Comparison of ENCODE assay signal across 8 mouse cellular contexts in the genomic region with DNA sequence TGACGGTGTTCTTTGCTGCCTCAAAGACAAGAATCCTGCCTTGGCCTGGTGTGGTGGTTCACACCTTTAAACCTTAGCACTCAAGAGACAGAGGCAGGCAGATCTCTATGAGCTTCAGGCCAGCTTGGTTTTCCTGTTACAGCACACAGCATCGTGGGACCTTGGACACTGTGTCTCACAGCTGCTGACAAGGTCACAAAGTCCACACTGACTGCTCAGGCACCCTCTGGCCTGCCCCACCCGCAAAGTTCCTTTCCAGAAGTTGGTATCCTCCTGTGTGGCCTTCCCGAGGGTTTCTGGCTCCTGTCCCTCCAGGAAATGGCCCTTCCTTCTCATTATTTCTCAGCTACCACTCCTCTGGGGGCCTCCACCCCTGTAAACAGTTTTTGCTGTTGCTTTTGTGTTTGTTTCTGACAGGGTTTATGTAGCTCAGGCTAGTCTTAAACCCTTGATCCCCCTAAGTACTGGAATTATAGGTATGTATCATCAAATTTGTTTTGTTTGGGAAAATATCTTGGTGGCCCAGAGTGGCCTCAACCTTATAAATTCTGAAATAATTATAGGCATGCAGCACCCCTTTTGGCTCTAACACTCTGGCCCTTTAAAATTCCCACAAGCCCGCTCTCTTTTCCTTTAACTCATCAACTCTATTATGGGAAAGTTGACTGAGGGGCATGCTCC. TPM values are rescaled to one million over a fixed set of nuclear protein-coding genes. Genes with fewer than 3 reads are reported as not detected.
DNase-seq lines count a peak whose midpoint lies in the region; ATAC-seq and TF ChIP-seq lines count a peak whose summit lies in the region.

A gene (plus strand): TSS at position 631 of the 681 bp plus-strand sequence.

- H3K27ac ChIP-seq in cerebellum, adult 2 months (ENCODE audit: insufficient read depth, low read length) = no peak within 1 kb of the TSS
- H3K27ac ChIP-seq in forebrain, embryonic 14.5 days (ENCODE audit: low read depth, low read length) = no peak within 1 kb of the TSS
- no peak within 1 kb of the TSS for H3K27ac ChIP-seq in hindbrain, embryonic 11.5 days (ENCODE audit: low read depth, low read length)
- H3K27ac ChIP-seq in liver, embryonic 11.5 days (ENCODE audit: low read depth, low read length) = no peak within 1 kb of the TSS
- H3K27ac ChIP-seq in stomach, embryonic 15.5 days = no peak within 1 kb of the TSS

- no peak for DNase-seq in cerebellum, adult 2 months
- DNase-seq in cerebellum, adult 8-10 months = no peak
- no peak for DNase-seq in forebrain, embryonic 14.5 days (ENCODE audit: low spot score)
- no peak for DNase-seq in hindbrain, embryonic 11.5 days (ENCODE audit: low spot score)
- no peak for DNase-seq in liver, embryonic 11.5 days (ENCODE audit: low spot score)
- DNase-seq in right cerebral cortex, postnatal 25 days = no peak

- H3K9me3 ChIP-seq in forebrain, embryonic 14.5 days (replicated peaks; ENCODE audit: control insufficient read depth, low read length) = no peaks in the 10 kb centered on the region
- H3K9me3 ChIP-seq in hindbrain, embryonic 11.5 days (ENCODE audit: control insufficient read depth, low read length) = no peaks in the 10 kb centered on the region
- no peaks in the 10 kb centered on the region for H3K9me3 ChIP-seq in liver, embryonic 11.5 days (ENCODE audit: control insufficient read depth, low read length)
- no peaks in the 10 kb centered on the region for H3K9me3 ChIP-seq in stomach, embryonic 15.5 days

- TF ChIP-seq POLR2A in cerebellum, adult 2 months (IDR thresholded peaks at IDR 0.05; ENCODE audit: borderline replicate concordance, insufficient read depth, low read length) = no peak

- no peak within 1 kb of the TSS for H3K4me2 ChIP-seq in forebrain, embryonic 14.5 days (ENCODE audit: low read length)
- no peak within 1 kb of the TSS for H3K4me2 ChIP-seq in hindbrain, embryonic 11.5 days (replicated peaks; ENCODE audit: low read depth, low read length)
- H3K4me2 ChIP-seq in liver, embryonic 11.5 days = no peak within 1 kb of the TSS
- H3K4me2 ChIP-seq in stomach, embryonic 15.5 days = no peak within 1 kb of the TSS

- no peak for ATAC-seq in activated CD4-positive, CD25-positive, alpha-beta regulatory T cell, adult 4 months
- ATAC-seq in forebrain, embryonic 14.5 days = no peak
- no peak for ATAC-seq in hindbrain, embryonic 11.5 days (ENCODE audit: low FRiP score)
- no peak for ATAC-seq in liver, embryonic 11.5 days (replicated peaks; ENCODE audit: low FRiP score)
- ATAC-seq in stomach, embryonic 15.5 days (ENCODE audit: insufficient read depth, low FRiP score, low read depth) = no peak

- no peak for TF ChIP-seq CTCF in cerebellum, adult 2 months (IDR thresholded peaks at IDR 0.05; ENCODE audit: borderline replicate concordance, insufficient read depth, low read depth, low read length)

- no peaks in the 10 kb centered on the region for H3K27me3 ChIP-seq in cerebellum, adult 2 months (ENCODE audit: control insufficient read depth, insufficient read depth, low read length)
- H3K27me3 ChIP-seq in forebrain, embryonic 14.5 days (replicated peaks; ENCODE audit: control insufficient read depth, insufficient read depth, low read length) = no peaks in the 10 kb centered on the region
- no peaks in the 10 kb centered on the region for H3K27me3 ChIP-seq in hindbrain, embryonic 11.5 days (ENCODE audit: control insufficient read depth, insufficient read depth, low read length)
- 0 out of 2 replicates have a peak, but pooled peaks cover 3% of the 10 kb centered on the region for H3K27me3 ChIP-seq in liver, embryonic 11.5 days (replicated peaks; ENCODE audit: control insufficient read depth, insufficient read depth, low read length)
- H3K27me3 ChIP-seq in stomach, embryonic 15.5 days (replicated peaks) = no peaks in the 10 kb centered on the region

- no peak within 1 kb of the TSS for H3K4me3 ChIP-seq in cerebellum, adult 2 months (replicated peaks; ENCODE audit: insufficient read depth, low read depth, low read length)
- no peak within 1 kb of the TSS for H3K4me3 ChIP-seq in forebrain, embryonic 14.5 days (ENCODE audit: low read depth, low read length)
- H3K4me3 ChIP-seq in hindbrain, embryonic 11.5 days (ENCODE audit: low read depth, low read length) = no peak within 1 kb of the TSS
- H3K4me3 ChIP-seq in liver, embryonic 11.5 days (ENCODE audit: low read depth, low read length) = no peak within 1 kb of the TSS
- H3K4me3 ChIP-seq in stomach, embryonic 15.5 days (replicated peaks) = no peak within 1 kb of the TSS

- 74% methylated on average over 5 of the region's 5 CpGs for WGBS in cerebellum, adult 2 months
- 80% methylated on average over 5 of the region's 5 CpGs for WGBS in forebrain, embryonic 14.5 days
- WGBS in hindbrain, embryonic 11.5 days = 82% methylated on average over 5 of the region's 5 CpGs
- WGBS in liver, embryonic 11.5 days = 66% methylated on average over 5 of the region's 5 CpGs
- 65% methylated on average over 5 of the region's 5 CpGs for WGBS in stomach, embryonic 15.5 days

- peaks cover 6% of the 10 kb centered on the region for H3K4me1 ChIP-seq in cerebellum, adult 2 months (ENCODE audit: control insufficient read depth, insufficient read depth, low read length)
- no peaks in the 10 kb centered on the region for H3K4me1 ChIP-seq in forebrain, embryonic 14.5 days (ENCODE audit: control insufficient read depth, insufficient read depth, low read length)
- 0 out of 2 replicates have a peak, but pooled peaks cover 2% of the 10 kb centered on the region for H3K4me1 ChIP-seq in hindbrain, embryonic 11.5 days (replicated peaks; ENCODE audit: control insufficient read depth, insufficient read depth, low read length)
- 0 out of 2 replicates have a peak, but pooled peaks cover 2% of the 10 kb centered on the region for H3K4me1 ChIP-seq in liver, embryonic 11.5 days (replicated peaks; ENCODE audit: control insufficient read depth, insufficient read depth, low read length)
- H3K4me1 ChIP-seq in stomach, embryonic 15.5 days = peaks cover 7% of the 10 kb centered on the region; the same call in 1 of the 2 replicates

- no peak within 1 kb of the TSS for H3K9ac ChIP-seq in forebrain, embryonic 14.5 days (ENCODE audit: low read length)
- no peak within 1 kb of the TSS for H3K9ac ChIP-seq in hindbrain, embryonic 11.5 days (ENCODE audit: low read depth, low read length)
- H3K9ac ChIP-seq in liver, embryonic 11.5 days (ENCODE audit: low read depth, low read length) = no peak within 1 kb of the TSS
- no peak within 1 kb of the TSS for H3K9ac ChIP-seq in stomach, embryonic 15.5 days

- H3K36me3 ChIP-seq in forebrain, embryonic 14.5 days (ENCODE audit: control insufficient read depth, insufficient read depth, low read length) = no peaks in the 10 kb centered on the region
- H3K36me3 ChIP-seq in hindbrain, embryonic 11.5 days (ENCODE audit: control insufficient read depth, insufficient read depth, low read length) = no peaks in the 10 kb centered on the region
- H3K36me3 ChIP-seq in liver, embryonic 11.5 days (ENCODE audit: control insufficient read depth, insufficient read depth, low read length) = no peaks in the 10 kb centered on the region
- no peaks in the 10 kb centered on the region for H3K36me3 ChIP-seq in stomach, embryonic 15.5 days

RNA-seq across cellular contexts. Expression of the gene that starts here (rescaled TPM):
- 30.8 and 32.3 TPM in 2 replicates for polyA plus RNA-seq in cerebellum, adult 2 months (2012; rRNA removed)
- 10 to 100 TPM; 15.3 to 22.6 TPM for polyA plus RNA-seq in activated CD4-positive, CD25-positive, alpha-beta regulatory T cell, adult 4 months (2017; shearing (Covaris generic))
- 35.6 and 36.3 TPM in 2 replicates for polyA plus RNA-seq in forebrain, embryonic 14.5 days (2014; fragmentation: Nextera tagmentation; extraction: Ambion mirVana)
- polyA plus RNA-seq in hindbrain, embryonic 11.5 days (2014; fragmentation: Nextera tagmentation; extraction: Ambion mirVana) = 38.0 and 47.1 TPM in 2 replicates
- polyA plus RNA-seq in liver, embryonic 11.5 days (2014; fragmentation: Nextera tagmentation; extraction: Ambion mirVana) = 119 and 147 TPM in 2 replicates
- polyA plus RNA-seq in stomach, embryonic 15.5 days (2015; fragmentation: Nextera tagmentation; extraction: Ambion mirVana) = 49.0 and 50.2 TPM in 2 replicates
